Mouse (Mus musculus): ENCODE measurements around the gene Hoxb3. TPM values are rescaled to one million over a fixed set of nuclear protein-coding genes. Genes with fewer than 3 reads are reported as not detected.

Gene Hoxb3
- polyA plus RNA-seq, 1 experiment from 2014 or later = 4.2 TPM

DNA sequence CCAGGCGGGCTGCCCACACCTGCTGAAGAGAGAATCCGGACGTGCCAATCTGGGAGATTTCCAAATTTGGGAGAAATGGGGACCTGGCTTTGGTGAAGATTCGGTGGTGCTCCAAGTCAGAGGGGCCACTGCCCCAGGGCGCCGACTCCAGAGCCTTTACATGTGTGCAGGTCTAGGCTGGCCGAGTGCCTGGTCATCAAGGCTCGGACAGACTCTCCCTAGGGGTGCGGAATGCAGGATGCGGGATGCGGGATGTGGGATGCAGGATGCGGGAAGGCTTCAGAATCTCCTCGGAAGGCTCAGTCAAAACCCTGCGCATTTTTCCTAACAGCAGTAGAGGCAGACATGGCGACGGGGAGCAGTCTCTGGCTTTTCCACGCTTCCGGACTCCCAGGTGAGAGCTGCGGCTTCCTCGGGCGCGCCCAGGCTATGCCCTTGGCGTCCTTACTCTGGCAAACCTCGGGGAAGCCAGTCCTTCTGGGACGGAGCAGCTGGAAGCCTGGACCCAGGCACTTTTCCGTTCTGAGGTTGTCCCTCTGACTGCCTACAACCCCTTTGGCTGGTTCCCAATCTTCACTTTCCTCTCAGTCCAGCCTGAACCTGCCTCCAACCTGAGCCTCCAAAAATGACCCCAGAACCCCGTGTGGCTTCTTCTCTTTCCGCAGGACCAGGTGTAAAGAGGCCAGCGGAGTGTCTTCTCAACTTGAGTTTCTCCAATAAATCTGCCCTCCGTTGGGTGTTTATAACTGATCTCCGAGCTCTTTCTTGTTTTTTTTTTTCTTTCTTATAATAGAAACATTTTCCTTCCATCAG is 43.5 kb upstream of the Hoxb3 start:
- peak; percentile 61 for DNase-seq (ENCODE audit: low spot score)
- ATAC-seq (replicated peaks; ENCODE audit: low FRiP score, low read depth) = no peak
- no peaks in the 10 kb centered on the region for H3K9me3 ChIP-seq (replicated peaks; ENCODE audit: low read length)
- H3K36me3 ChIP-seq (ENCODE audit: insufficient read depth, low read length) = no peaks in the 10 kb centered on the region
- no peak for TF ChIP-seq CTCF (IDR thresholded peaks at IDR 0.05; ENCODE audit: low read depth)
- H3K27ac ChIP-seq = peak overlapping the region; percentile 99
- WGBS = 8% methylated on average over 31 of the region's 31 CpGs
- H3K4me3 ChIP-seq (replicated peaks; ENCODE audit: low read depth, low read length) = peak overlapping the region; percentile 84
- no peaks in the 10 kb centered on the region for H3K27me3 ChIP-seq (ENCODE audit: insufficient read depth, low read length)
- peak overlapping the region; percentile 98 for H3K9ac ChIP-seq (ENCODE audit: low read depth, low read length)
- peaks cover 22% of the 10 kb centered on the region; the same call in 1 of the 2 replicates for H3K4me1 ChIP-seq (replicated peaks; ENCODE audit: insufficient read depth, low read length)
- peak overlapping the region; percentile 96 for H3K4me2 ChIP-seq (ENCODE audit: low read length)

DNA sequence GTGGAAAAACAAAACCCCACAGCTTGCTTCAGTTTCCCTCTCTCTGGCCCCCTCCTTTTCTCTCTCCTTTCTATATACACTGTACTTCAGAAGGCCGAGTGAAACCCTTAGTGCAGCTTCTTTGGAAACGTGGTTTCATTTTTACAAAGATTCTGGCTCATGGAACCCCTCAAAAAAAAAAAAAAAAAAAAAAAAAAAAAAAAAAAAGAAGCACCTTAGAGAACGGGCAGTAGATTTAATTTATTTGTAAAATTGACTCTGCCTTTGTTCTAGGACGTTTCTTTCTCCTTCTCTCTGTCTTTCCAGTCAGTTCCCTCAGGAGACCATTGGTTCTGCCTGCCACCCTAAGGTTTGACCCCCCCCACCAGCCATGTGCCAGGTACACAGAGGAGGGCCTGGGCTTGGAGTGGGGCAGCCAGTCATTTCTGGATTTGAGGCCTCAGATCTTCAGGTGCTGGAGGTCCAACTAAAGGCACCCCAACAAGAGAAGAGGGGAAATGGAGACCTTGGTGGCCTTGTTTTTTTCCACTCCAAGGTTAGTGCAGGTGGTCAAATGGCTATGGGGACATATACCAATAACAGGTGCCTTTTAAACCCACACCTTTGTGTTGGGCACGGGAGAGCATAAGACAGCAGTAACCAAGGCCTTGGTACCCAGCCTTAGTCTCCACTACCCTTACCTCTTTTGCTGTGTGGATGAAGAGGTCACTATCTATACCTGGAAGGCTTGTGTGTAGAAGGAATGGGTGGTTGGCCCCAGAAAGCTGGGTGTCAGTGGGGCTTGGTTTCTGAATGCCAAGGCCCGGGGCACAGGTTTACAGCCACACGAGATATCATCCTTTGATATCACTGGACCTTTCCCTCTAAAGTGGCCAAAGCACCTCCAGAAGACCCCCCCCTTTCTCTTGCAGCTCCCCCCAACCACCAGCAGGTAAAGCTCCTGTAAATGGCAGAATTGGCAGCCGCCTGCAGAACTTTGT is 42.4 kb upstream of the Hoxb3 start:
- Histone ChIP-seq H3K27me3 (ENCODE audit: insufficient read depth, low read length) (no peaks in the 10 kb centered on the region), H3K4me1 (replicated peaks; ENCODE audit: insufficient read depth, low read length) (peaks cover 22% of the 10 kb centered on the region; the same call in 1 of the 2 replicates), H3K4me2 (ENCODE audit: low read length) (peak overlapping the region; percentile 96), H3K9me3 (replicated peaks; ENCODE audit: low read length) (no peaks in the 10 kb centered on the region), H3K27ac (peak overlapping the region; percentile 99), H3K4me3 (replicated peaks; ENCODE audit: low read depth, low read length) (peak overlapping the region; percentile 84), H3K9ac (ENCODE audit: low read depth, low read length) (peak overlapping the region; percentile 98), H3K36me3 (ENCODE audit: insufficient read depth, low read length) (no peaks in the 10 kb centered on the region)
- TF ChIP-seq CTCF (IDR thresholded peaks at IDR 0.05; ENCODE audit: low read depth) = no peak
- peak; percentile 75 for DNase-seq (ENCODE audit: low spot score)
- WGBS = 34% methylated on average over 8 of the region's 8 CpGs
- no peak for ATAC-seq (replicated peaks; ENCODE audit: low FRiP score, low read depth)

DNA sequence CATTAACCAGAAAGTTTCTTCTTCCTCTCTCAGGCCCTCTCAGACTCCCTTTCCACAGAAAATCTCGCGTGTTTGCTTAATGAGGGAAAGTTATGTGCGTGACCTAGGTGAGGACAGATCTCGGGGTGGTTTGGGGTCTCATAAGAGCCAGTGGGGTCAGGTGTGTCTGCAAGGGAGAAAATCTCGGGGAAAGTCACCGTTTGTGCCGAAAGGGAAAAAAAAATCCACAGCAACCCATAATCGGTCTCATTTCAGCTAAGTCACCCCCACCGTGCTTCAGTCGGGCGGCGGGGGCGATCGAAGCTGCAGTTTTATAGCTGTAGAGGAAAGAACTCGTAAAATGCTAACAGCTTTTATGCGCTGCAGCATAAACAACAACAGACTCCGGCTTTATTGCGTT is 41.7 kb upstream of the Hoxb3 start:
- peak overlapping the region; percentile 99 for H3K27ac ChIP-seq
- H3K9me3 ChIP-seq (replicated peaks; ENCODE audit: low read length) = no peaks in the 10 kb centered on the region
- 11% methylated on average over 18 of the region's 18 CpGs for WGBS
- no peaks in the 10 kb centered on the region for H3K36me3 ChIP-seq (ENCODE audit: insufficient read depth, low read length)
- H3K9ac ChIP-seq (ENCODE audit: low read depth, low read length) = peak overlapping the region; percentile 98
- ATAC-seq (replicated peaks; ENCODE audit: low FRiP score, low read depth) (no peak), DNase-seq (ENCODE audit: low spot score) (peak; percentile 80)
- no peaks in the 10 kb centered on the region for H3K27me3 ChIP-seq (ENCODE audit: insufficient read depth, low read length)
- TF ChIP-seq CTCF (IDR thresholded peaks at IDR 0.05; ENCODE audit: low read depth) = no peak
- peaks cover 22% of the 10 kb centered on the region; the same call in 1 of the 2 replicates for H3K4me1 ChIP-seq (replicated peaks; ENCODE audit: insufficient read depth, low read length)
- H3K4me3 ChIP-seq (replicated peaks; ENCODE audit: low read depth, low read length) = peak overlapping the region; percentile 84
- peak overlapping the region; percentile 96 for H3K4me2 ChIP-seq (ENCODE audit: low read length)

DNA sequence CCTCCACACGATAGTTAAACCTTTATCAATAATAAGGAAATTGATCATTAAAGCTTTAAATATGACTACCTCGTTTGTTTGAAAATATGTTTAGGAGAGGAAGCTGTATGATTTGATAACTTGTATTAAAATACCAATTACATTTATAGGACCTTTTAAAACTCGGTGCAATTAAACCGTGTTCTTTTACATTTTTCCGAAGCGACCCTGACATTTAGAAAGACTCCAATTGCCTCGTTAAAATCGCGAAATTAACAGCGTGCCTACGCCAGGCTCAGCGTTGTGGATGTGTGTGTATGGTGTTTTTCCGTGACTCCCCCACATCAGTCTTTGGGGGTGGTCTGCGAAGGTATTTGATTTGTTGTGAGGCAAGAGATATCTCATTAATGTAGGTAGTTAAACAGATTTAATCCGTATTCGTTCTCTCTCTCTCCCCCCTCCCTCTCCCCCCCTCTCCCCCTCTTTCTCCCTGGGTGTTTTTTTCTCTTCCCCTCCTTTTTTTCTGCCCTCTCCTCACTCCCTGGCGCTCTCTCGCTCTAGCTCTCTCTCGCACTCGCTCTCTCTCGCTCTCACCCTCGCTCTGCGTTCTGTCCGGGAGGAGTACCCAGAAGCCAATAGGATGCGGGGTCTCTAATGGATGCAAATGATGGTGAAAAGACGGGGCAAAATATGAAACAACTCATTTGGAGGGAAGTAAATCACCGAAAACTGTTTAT is 41.1 kb upstream of the Hoxb3 start, which contains the start of gene Hoxb8:
Hoxb8 (plus strand) TSS at position 51 of the 716 bp plus-strand sequence.
- H3K9ac ChIP-seq (ENCODE audit: low read depth, low read length) = peak within 1 kb of the TSS; percentile 98
- ATAC-seq (replicated peaks; ENCODE audit: low FRiP score, low read depth) = no peak
- DNase-seq (ENCODE audit: low spot score) = peak; percentile 88
- H3K4me3 ChIP-seq (replicated peaks; ENCODE audit: low read depth, low read length) = peak within 1 kb of the TSS; percentile 84
- no peaks in the 10 kb centered on the region for H3K36me3 ChIP-seq (ENCODE audit: insufficient read depth, low read length)
- no peak for TF ChIP-seq CTCF (IDR thresholded peaks at IDR 0.05; ENCODE audit: low read depth)
- peak within 1 kb of the TSS; percentile 99 for H3K27ac ChIP-seq
- H3K9me3 ChIP-seq (replicated peaks; ENCODE audit: low read length) = no peaks in the 10 kb centered on the region
- peak within 1 kb of the TSS; percentile 96 for H3K4me2 ChIP-seq (ENCODE audit: low read length)
- WGBS = under 1% methylated on average over 27 of the region's 27 CpGs
- H3K4me1 ChIP-seq (replicated peaks; ENCODE audit: insufficient read depth, low read length) = peaks cover 21% of the 10 kb centered on the region; the same call in 1 of the 2 replicates
- H3K27me3 ChIP-seq (ENCODE audit: insufficient read depth, low read length) = no peaks in the 10 kb centered on the region

DNA sequence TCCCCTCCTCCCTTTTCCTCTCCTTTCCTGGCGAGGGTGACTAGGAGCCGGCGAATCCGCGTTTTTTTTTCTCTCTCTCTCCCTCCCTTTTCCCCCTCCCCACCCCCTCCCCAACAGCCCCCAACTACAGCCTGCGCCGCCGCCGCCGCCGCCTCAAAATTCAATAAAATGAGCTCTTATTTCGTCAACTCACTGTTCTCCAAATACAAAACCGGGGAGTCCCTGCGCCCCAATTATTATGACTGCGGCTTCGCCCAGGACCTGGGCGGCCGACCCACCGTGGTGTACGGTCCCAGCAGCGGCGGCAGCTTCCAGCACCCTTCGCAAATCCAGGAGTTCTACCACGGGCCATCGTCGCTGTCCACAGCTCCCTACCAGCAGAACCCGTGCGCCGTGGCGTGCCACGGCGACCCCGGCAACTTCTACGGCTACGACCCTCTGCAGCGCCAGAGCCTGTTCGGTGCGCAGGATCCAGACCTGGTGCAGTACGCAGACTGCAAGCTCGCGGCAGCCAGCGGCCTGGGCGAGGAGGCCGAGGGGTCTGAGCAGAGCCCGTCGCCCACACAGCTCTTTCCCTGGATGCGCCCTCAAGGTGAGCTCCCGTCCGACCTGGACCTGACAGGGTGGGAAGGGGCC is 40.2 kb upstream of the Hoxb3 start:
- Histone ChIP-seq H3K27ac (peak overlapping the region; percentile 99), H3K27me3 (ENCODE audit: insufficient read depth, low read length) (no peaks in the 10 kb centered on the region)
- DNase-seq (ENCODE audit: low spot score) = peak; percentile 32

More for the DNA sequence above, 40.2 kb upstream of the Hoxb3 start:
- H3K9me3 ChIP-seq (replicated peaks; ENCODE audit: low read length) = no peaks in the 10 kb centered on the region
- H3K4me1 ChIP-seq (replicated peaks; ENCODE audit: insufficient read depth, low read length) = peaks cover 20% of the 10 kb centered on the region
- peak overlapping the region; percentile 98 for H3K9ac ChIP-seq (ENCODE audit: low read depth, low read length)
- WGBS = under 1% methylated on average over 49 of the region's 49 CpGs
- H3K4me3 ChIP-seq (replicated peaks; ENCODE audit: low read depth, low read length) = peak overlapping the region; percentile 84
- no peak for ATAC-seq (replicated peaks; ENCODE audit: low FRiP score, low read depth)
- H3K4me2 ChIP-seq (ENCODE audit: low read length) = peak overlapping the region; percentile 96
- H3K36me3 ChIP-seq (ENCODE audit: insufficient read depth, low read length) = no peaks in the 10 kb centered on the region
- TF ChIP-seq CTCF (IDR thresholded peaks at IDR 0.05; ENCODE audit: low read depth) = no peak

Data from kidney, postnatal 0 days (tissue).